Mouse (Mus musculus): ENCODE data around the gene Ncor1. TPM values are rescaled to one million over a fixed set of nuclear protein-coding genes. Genes with fewer than 3 reads are reported as not detected.
A peak's percentile ranks its signal among the peaks of the same experiment; 100 is the strongest.

Ncor1 gene
- polyA plus RNA-seq, 1 experiment from 2014 or later: 123 TPM

DNA sequence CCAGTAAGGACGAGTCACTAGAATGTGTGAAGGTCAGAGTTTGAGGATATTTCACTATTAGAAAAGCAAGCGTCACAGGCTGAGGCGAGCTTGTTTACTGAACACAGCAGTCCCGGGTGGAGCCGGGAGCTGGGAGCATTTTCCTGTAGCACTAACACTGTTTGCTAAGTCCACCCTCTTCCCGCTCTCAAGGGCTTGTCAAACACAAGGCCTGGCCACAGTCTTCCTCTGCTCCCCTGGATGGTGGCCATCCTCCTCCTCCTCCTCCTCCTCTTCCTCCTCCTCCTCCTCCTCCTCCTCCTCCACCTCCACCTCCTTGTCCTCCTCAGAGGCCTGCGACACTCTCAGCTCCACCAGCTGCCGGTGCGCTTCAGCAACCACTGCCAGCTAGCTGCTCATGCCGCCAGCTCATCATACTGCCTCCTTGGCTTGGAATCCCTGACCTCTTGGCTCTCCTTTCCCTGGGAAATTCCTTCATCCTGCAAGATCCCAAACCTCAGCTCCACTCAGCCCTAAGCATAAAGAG lies 37.0 kb upstream of the Ncor1 start:
- H3K27me3 ChIP-seq (ENCODE audit: insufficient read depth, low read length): no peaks in the 10 kb centered on the region
- H3K27ac ChIP-seq: peak overlapping the region; percentile 88
- H3K36me3 ChIP-seq (ENCODE audit: insufficient read depth, low read length): no peaks in the 10 kb centered on the region
- H3K9me3 ChIP-seq (replicated peaks; ENCODE audit: low read length): no peaks in the 10 kb centered on the region
- no peak for TF ChIP-seq CTCF (IDR thresholded peaks at IDR 0.05; ENCODE audit: low read depth)
- WGBS: 27% methylated on average over 9 of the region's 10 CpGs
- peak; percentile 54 for DNase-seq (ENCODE audit: low spot score)
- peaks cover 9% of the 10 kb centered on the region for H3K4me1 ChIP-seq (replicated peaks; ENCODE audit: insufficient read depth, low read length)
- no peak overlapping the region for H3K4me3 ChIP-seq (replicated peaks; ENCODE audit: low read depth, low read length)
- peak; percentile 34; the same call in 1 of the 2 replicates for ATAC-seq (replicated peaks; ENCODE audit: low FRiP score, low read depth)
- no peak overlapping the region for H3K9ac ChIP-seq (ENCODE audit: low read depth, low read length)
- no peak overlapping the region for H3K4me2 ChIP-seq (ENCODE audit: low read length)

- H3K27me3 ChIP-seq (ENCODE audit: insufficient read depth, low read length): no peaks in the 10 kb centered on the region
- H3K36me3 ChIP-seq (ENCODE audit: insufficient read depth, low read length): no peaks in the 10 kb centered on the region
- WGBS: 8% methylated on average over 6 of the region's 6 CpGs
- H3K9ac ChIP-seq (ENCODE audit: low read depth, low read length): no peak overlapping the region
- ATAC-seq (replicated peaks; ENCODE audit: low FRiP score, low read depth): peak; percentile 85
- H3K4me2 ChIP-seq (ENCODE audit: low read length): no peak overlapping the region
- no peak for TF ChIP-seq CTCF (IDR thresholded peaks at IDR 0.05; ENCODE audit: low read depth)
- H3K4me3 ChIP-seq (replicated peaks; ENCODE audit: low read depth, low read length): no peak overlapping the region
- no peaks in the 10 kb centered on the region for H3K9me3 ChIP-seq (replicated peaks; ENCODE audit: low read length)
- H3K4me1 ChIP-seq (replicated peaks; ENCODE audit: insufficient read depth, low read length): peaks cover 9% of the 10 kb centered on the region
- H3K27ac ChIP-seq: peak overlapping the region; percentile 88
- DNase-seq (ENCODE audit: low spot score): peak; percentile 78
Measured at GRCm38 (mm10) chr11:62494754-62495275, 36.5 kb upstream of the Ncor1 start.

DNA sequence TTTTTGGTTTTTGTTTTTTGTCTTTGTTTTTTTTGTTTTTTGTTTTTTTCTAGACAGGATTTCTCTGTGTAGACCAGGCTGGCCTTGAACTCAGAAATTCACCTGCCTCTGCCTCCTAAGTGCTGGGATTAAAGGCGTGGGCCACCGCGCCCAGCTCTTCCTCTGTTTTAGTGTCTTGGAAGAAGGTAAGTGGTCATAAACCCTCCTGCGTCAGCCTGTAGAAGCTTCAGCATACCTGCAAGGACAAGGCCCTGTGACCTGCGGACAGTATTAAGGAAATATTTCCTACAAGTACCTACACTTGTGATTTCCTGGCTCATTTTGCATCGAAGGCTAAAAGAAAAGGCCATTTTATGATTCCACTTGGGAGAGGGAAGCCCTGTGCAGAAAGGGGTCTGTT lies 35.4 kb upstream of the Ncor1 start:
- no peak for ATAC-seq (replicated peaks; ENCODE audit: low FRiP score, low read depth)
- Histone ChIP-seq H3K4me3 (replicated peaks; ENCODE audit: low read depth, low read length) (no peak overlapping the region), H3K27me3 (ENCODE audit: insufficient read depth, low read length) (no peaks in the 10 kb centered on the region), H3K9me3 (replicated peaks; ENCODE audit: low read length) (no peaks in the 10 kb centered on the region), H3K4me1 (replicated peaks; ENCODE audit: insufficient read depth, low read length) (peaks cover 9% of the 10 kb centered on the region), H3K4me2 (ENCODE audit: low read length) (no peak overlapping the region), H3K27ac (no peak overlapping the region), H3K36me3 (ENCODE audit: insufficient read depth, low read length) (no peaks in the 10 kb centered on the region), H3K9ac (ENCODE audit: low read depth, low read length) (no peak overlapping the region)
- no peak for DNase-seq (ENCODE audit: low spot score)
- TF ChIP-seq CTCF (IDR thresholded peaks at IDR 0.05; ENCODE audit: low read depth): no peak
- 96% methylated on average over 6 of the region's 6 CpGs for WGBS

DNA sequence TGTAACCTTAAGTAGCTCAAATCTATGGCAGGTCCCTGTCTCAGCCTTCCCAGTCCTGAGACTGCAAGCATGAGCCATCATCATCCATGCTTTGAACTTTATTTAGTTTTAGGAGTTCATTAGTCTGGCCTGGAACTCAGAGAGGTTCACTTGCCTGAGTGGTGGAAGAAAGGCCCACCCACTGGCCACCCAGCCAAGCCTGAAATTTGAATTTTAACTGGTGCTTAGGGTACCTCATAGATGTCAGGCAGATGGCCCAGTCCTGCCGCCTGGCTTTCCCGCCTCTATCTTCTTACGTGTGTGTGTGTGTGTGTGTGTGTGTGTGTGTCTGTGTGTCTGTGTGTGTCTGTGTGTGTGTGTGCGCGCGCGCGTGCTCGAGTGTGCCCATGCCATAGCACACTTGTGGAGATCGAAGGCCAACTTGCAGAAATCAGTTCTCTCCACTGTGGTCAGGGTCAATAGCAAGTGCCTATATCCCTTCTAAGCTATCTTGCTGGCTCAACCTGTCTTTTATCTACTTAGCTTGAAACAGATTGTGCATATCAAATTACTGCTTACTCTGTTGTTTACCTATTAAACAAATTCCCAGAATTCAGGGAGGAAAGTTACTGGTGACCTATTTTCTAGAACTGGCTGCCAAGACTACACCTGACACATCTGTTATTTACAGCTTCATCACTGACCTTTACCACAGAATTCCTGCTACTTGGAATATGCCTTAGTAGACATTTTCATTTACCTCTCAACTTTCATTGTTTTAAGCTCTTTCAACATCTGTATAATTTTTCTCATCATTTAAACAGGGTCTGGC lies 29.4 kb upstream of the Ncor1 start:
- no peak overlapping the region for H3K4me3 ChIP-seq (replicated peaks; ENCODE audit: low read depth, low read length)
- H3K9me3 ChIP-seq (replicated peaks; ENCODE audit: low read length): no peaks in the 10 kb centered on the region
- ATAC-seq (replicated peaks; ENCODE audit: low FRiP score, low read depth) (no peak; the same call in 1 of the 2 replicates), DNase-seq (ENCODE audit: low spot score) (peak; percentile 62)
- no peaks in the 10 kb centered on the region for H3K27me3 ChIP-seq (ENCODE audit: insufficient read depth, low read length)
- no peaks in the 10 kb centered on the region for H3K36me3 ChIP-seq (ENCODE audit: insufficient read depth, low read length)
- no peak overlapping the region for H3K27ac ChIP-seq
- WGBS: 93% methylated on average over 10 of the region's 10 CpGs
- no peak for TF ChIP-seq CTCF (IDR thresholded peaks at IDR 0.05; ENCODE audit: low read depth)
- H3K4me2 ChIP-seq (ENCODE audit: low read length): no peak overlapping the region
- no peaks in the 10 kb centered on the region for H3K4me1 ChIP-seq (replicated peaks; ENCODE audit: insufficient read depth, low read length)
- H3K9ac ChIP-seq (ENCODE audit: low read depth, low read length): no peak overlapping the region

GRCm38 (mm10) chr11:62486949-62487348 lies 28.6 kb upstream of the Ncor1 start:
- H3K4me1 ChIP-seq (replicated peaks; ENCODE audit: insufficient read depth, low read length): no peaks in the 10 kb centered on the region
- no peaks in the 10 kb centered on the region for H3K9me3 ChIP-seq (replicated peaks; ENCODE audit: low read length)
- no peak for TF ChIP-seq CTCF (IDR thresholded peaks at IDR 0.05; ENCODE audit: low read depth)
- DNase-seq (ENCODE audit: low spot score) (no peak), ATAC-seq (replicated peaks; ENCODE audit: low FRiP score, low read depth) (no peak)
- H3K27ac ChIP-seq: no peak overlapping the region
- no peak overlapping the region for H3K9ac ChIP-seq (ENCODE audit: low read depth, low read length)
- 93% methylated on average over 1 of the region's 1 CpGs for WGBS
- H3K4me2 ChIP-seq (ENCODE audit: low read length): no peak overlapping the region
- H3K36me3 ChIP-seq (ENCODE audit: insufficient read depth, low read length): no peaks in the 10 kb centered on the region
- no peak overlapping the region for H3K4me3 ChIP-seq (replicated peaks; ENCODE audit: low read depth, low read length)
- no peaks in the 10 kb centered on the region for H3K27me3 ChIP-seq (ENCODE audit: insufficient read depth, low read length)

DNA sequence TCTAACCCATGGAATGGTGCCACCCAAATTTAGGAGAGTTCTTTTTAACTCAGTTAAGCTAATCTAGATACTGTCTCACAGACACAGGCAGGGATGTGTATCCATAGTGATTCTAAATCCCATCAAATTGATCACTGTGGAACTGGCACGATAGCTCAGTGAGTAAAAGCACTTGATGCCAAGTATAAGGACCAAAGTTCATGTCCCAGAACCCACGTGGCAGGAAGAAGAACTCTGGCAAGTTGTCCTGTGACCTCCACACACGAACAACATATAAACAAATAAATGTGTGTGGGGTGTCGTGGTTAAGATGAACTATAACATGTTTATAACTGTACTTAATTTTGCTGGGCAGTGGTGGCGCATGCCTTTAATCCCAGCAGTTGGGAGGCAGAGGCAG lies 21.2 kb upstream of the Ncor1 start:
- Histone ChIP-seq H3K36me3 (ENCODE audit: insufficient read depth, low read length) (no peaks in the 10 kb centered on the region), H3K9ac (ENCODE audit: low read depth, low read length) (no peak overlapping the region), H3K27ac (no peak overlapping the region), H3K4me3 (replicated peaks; ENCODE audit: low read depth, low read length) (no peak overlapping the region), H3K9me3 (replicated peaks; ENCODE audit: low read length) (no peaks in the 10 kb centered on the region), H3K27me3 (ENCODE audit: insufficient read depth, low read length) (no peaks in the 10 kb centered on the region), H3K4me1 (replicated peaks; ENCODE audit: insufficient read depth, low read length) (no peaks in the 10 kb centered on the region), H3K4me2 (ENCODE audit: low read length) (no peak overlapping the region)
- DNase-seq (ENCODE audit: low spot score) (no peak), ATAC-seq (replicated peaks; ENCODE audit: low FRiP score, low read depth) (no peak)
- TF ChIP-seq CTCF (IDR thresholded peaks at IDR 0.05; ENCODE audit: low read depth): no peak
- 83% methylated on average over 5 of the region's 5 CpGs for WGBS

Data from kidney, postnatal 0 days (tissue).